Mouse (Mus musculus): ENCODE measurements around the gene Lhx5.

DNA sequence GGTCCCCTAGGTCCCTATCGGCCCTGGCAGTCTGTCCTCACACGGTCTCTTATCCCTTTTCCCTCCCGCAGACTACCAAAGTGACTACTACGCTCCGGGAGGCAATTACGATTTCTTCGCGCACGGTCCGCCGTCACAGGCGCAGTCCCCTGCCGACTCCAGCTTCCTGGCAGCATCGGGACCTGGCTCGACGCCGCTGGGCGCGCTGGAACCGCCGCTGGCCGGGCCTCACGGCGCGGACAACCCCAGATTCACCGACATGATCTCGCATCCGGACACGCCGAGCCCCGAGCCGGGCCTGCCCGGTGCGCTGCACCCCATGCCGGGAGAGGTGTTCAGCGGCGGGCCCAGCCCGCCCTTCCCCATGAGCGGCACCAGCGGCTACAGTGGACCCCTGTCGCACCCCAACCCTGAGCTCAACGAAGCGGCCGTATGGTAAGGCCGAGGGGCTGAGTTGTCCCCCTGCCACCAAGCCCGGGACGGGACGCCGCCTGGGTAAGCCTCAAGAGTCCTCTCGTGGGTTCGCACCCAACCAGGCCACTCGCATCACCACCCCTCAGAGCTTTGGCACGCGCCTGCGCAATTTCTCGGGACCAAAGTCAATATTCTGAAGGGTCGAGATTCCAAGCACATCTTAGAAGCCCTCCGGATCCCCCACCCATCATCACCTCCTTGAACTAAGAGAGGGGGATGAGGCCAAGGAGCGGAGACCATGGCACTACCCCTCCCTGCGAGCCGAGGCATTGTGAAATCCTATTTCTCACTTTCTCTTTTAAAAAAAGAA, 8.6 kb downstream of the Lhx5 start:
- TF ChIP-seq POLR2A (IDR thresholded peaks at IDR 0.05; ENCODE audit: low read depth, low read length), result no peak
- TF ChIP-seq CTCF (IDR thresholded peaks at IDR 0.05; ENCODE audit: extremely low read depth, insufficient read depth, insufficient read length, insufficient replicate concordance), result no peak

Data from spleen, adult 2 months (tissue).